Mouse (Mus musculus): ENCODE measurements around the gene Fam135a. TPM values are rescaled to one million over a fixed set of nuclear protein-coding genes. Genes with fewer than 3 reads are reported as not detected.
"Not testable (repeated sequence)": the region's sequence is repeated elsewhere in the genome, so short reads cannot be mapped to it uniquely, and the experiment has no call there.

Gene Fam135a
- polyA plus RNA-seq, 1 experiment from 2014 or later: 26.1 TPM

GRCm38 (mm10) chr1:23998866-23999265 is 101.3 kb downstream of the Fam135a start:
- Histone ChIP-seq H3K27ac (no peak overlapping the region), H3K4me1 (replicated peaks) (no peaks in the 10 kb centered on the region), H3K27me3 (no peaks in the 10 kb centered on the region), H3K4me2 (no peak overlapping the region), H3K4me3 (no peak overlapping the region), H3K9ac (no peak overlapping the region), H3K9me3 (replicated peaks) (no peaks in the 10 kb centered on the region), H3K36me3 (peaks cover 48% of the 10 kb centered on the region)
- 95% methylated on average over 7 of the region's 7 CpGs for WGBS
- no peak for ATAC-seq (replicated peaks; ENCODE audit: insufficient number of reproducible peaks, insufficient read depth, low FRiP score, low read depth)

- H3K27ac ChIP-seq: no peak overlapping the region
- no peak overlapping the region for H3K4me3 ChIP-seq
- no peaks in the 10 kb centered on the region for H3K9me3 ChIP-seq (replicated peaks)
- 86% methylated on average over 7 of the region's 7 CpGs for WGBS
- peaks cover 48% of the 10 kb centered on the region for H3K36me3 ChIP-seq
- H3K27me3 ChIP-seq: no peaks in the 10 kb centered on the region
- no peak for ATAC-seq (replicated peaks; ENCODE audit: insufficient number of reproducible peaks, insufficient read depth, low FRiP score, low read depth)
- H3K4me2 ChIP-seq: no peak overlapping the region
- H3K4me1 ChIP-seq (replicated peaks): no peaks in the 10 kb centered on the region
- H3K9ac ChIP-seq: no peak overlapping the region
These were observed 101.9 kb downstream of the Fam135a start for GRCm38 (mm10) chr1:23998120-23998810.

GRCm38 (mm10) chr1:23997493-23997892 is 102.6 kb downstream of the Fam135a start:
- Histone ChIP-seq H3K27me3 (no peaks in the 10 kb centered on the region), H3K4me2 (no peak overlapping the region), H3K9me3 (replicated peaks) (no peaks in the 10 kb centered on the region), H3K4me1 (replicated peaks) (no peaks in the 10 kb centered on the region), H3K36me3 (peaks cover 46% of the 10 kb centered on the region), H3K4me3 (no peak overlapping the region), H3K9ac (no peak overlapping the region), H3K27ac (no peak overlapping the region)
- WGBS: 86% methylated on average over 3 of the region's 3 CpGs
- ATAC-seq (replicated peaks; ENCODE audit: insufficient number of reproducible peaks, insufficient read depth, low FRiP score, low read depth): no peak

- Histone ChIP-seq H3K4me3 (no peak overlapping the region), H3K27ac (no peak overlapping the region), H3K4me2 (no peak overlapping the region), H3K9ac (no peak overlapping the region), H3K36me3 (peaks cover 28% of the 10 kb centered on the region), H3K9me3 (replicated peaks) (no peaks in the 10 kb centered on the region), H3K4me1 (replicated peaks) (no peaks in the 10 kb centered on the region), H3K27me3 (no peaks in the 10 kb centered on the region)
- 93% methylated on average over 4 of the region's 4 CpGs for WGBS
- ATAC-seq (replicated peaks; ENCODE audit: insufficient number of reproducible peaks, insufficient read depth, low FRiP score, low read depth): no peak
These were observed 104.7 kb downstream of the Fam135a start for GRCm38 (mm10) chr1:23995420-23995819.

- Histone ChIP-seq H3K27me3 (no peaks in the 10 kb centered on the region), H3K27ac (no peak overlapping the region), H3K4me2 (no peak overlapping the region), H3K9ac (no peak overlapping the region), H3K9me3 (replicated peaks) (no peaks in the 10 kb centered on the region), H3K36me3 (no peaks in the 10 kb centered on the region), H3K4me3 (no peak overlapping the region), H3K4me1 (replicated peaks) (no peaks in the 10 kb centered on the region)
- WGBS: 78% methylated on average over 3 of the region's 3 CpGs
- ATAC-seq (replicated peaks; ENCODE audit: insufficient number of reproducible peaks, insufficient read depth, low FRiP score, low read depth): no peak
These were observed 117.0 kb downstream of the Fam135a start for GRCm38 (mm10) chr1:23983118-23983517.

- no peaks in the 10 kb centered on the region for H3K36me3 ChIP-seq
- no peak overlapping the region for H3K4me2 ChIP-seq
- WGBS: 81% methylated on average over 6 of the region's 6 CpGs
- no peak for ATAC-seq (replicated peaks; ENCODE audit: insufficient number of reproducible peaks, insufficient read depth, low FRiP score, low read depth)
- no peak overlapping the region for H3K4me3 ChIP-seq
- H3K4me1 ChIP-seq (replicated peaks): no peaks in the 10 kb centered on the region
- H3K9ac ChIP-seq: no peak overlapping the region
- H3K9me3 ChIP-seq (replicated peaks): no peaks in the 10 kb centered on the region
- no peaks in the 10 kb centered on the region for H3K27me3 ChIP-seq
- H3K27ac ChIP-seq: no peak overlapping the region
These were observed 121.9 kb downstream of the Fam135a start for GRCm38 (mm10) chr1:23978281-23978680.

GRCm38 (mm10) chr1:23971159-23971558 is 129.0 kb downstream of the Fam135a start:
- not testable (repeated sequence) for H3K9ac ChIP-seq; ATAC-seq (replicated peaks; ENCODE audit: insufficient number of reproducible peaks, insufficient read depth, low FRiP score, low read depth); H3K4me1 ChIP-seq (replicated peaks); H3K27ac ChIP-seq; H3K4me3 ChIP-seq; H3K27me3 ChIP-seq; H3K4me2 ChIP-seq; H3K36me3 ChIP-seq; H3K9me3 ChIP-seq (replicated peaks)
- 78% methylated on average over 3 of the region's 4 CpGs for WGBS

- H3K4me1 ChIP-seq (replicated peaks): no peaks in the 10 kb centered on the region
- H3K27ac ChIP-seq: no peak overlapping the region
- no peak for ATAC-seq (replicated peaks; ENCODE audit: insufficient number of reproducible peaks, insufficient read depth, low FRiP score, low read depth)
- no peak overlapping the region for H3K9ac ChIP-seq
- H3K9me3 ChIP-seq (replicated peaks): no peaks in the 10 kb centered on the region
- H3K4me2 ChIP-seq: no peak overlapping the region
- no peak overlapping the region for H3K4me3 ChIP-seq
- 83% methylated on average over 9 of the region's 9 CpGs for WGBS
- H3K27me3 ChIP-seq: no peaks in the 10 kb centered on the region
- no peaks in the 10 kb centered on the region for H3K36me3 ChIP-seq
These were observed 132.0 kb downstream of the Fam135a start for GRCm38 (mm10) chr1:23968027-23968725.

- no peak overlapping the region for H3K4me3 ChIP-seq
- no peak overlapping the region; the same call in 1 of the 2 replicates for H3K27ac ChIP-seq
- no peaks in the 10 kb centered on the region for H3K9me3 ChIP-seq (replicated peaks)
- no peak overlapping the region for H3K4me2 ChIP-seq
- ATAC-seq (replicated peaks; ENCODE audit: insufficient number of reproducible peaks, insufficient read depth, low FRiP score, low read depth): no peak
- H3K4me1 ChIP-seq (replicated peaks): no peaks in the 10 kb centered on the region
- H3K9ac ChIP-seq: no peak overlapping the region
- WGBS: 26% methylated on average over 1 of the region's 1 CpGs
- H3K36me3 ChIP-seq: no peaks in the 10 kb centered on the region
- no peaks in the 10 kb centered on the region for H3K27me3 ChIP-seq
These were observed 133.9 kb downstream of the Fam135a start for GRCm38 (mm10) chr1:23966226-23966625.

Other genes starting within 250 kb of the Fam135a start
- 31.7 and 38.0 TPM in 2 replicates for gene Smap1, start 178.0 kb downstream of the Fam135a start, polyA plus RNA-seq (2015; fragmentation: Nextera tagmentation; extraction: Ambion mirVana)
- gene Sdhaf4, start 94.7 kb downstream of the Fam135a start, polyA plus RNA-seq (2015; fragmentation: Nextera tagmentation; extraction: Ambion mirVana): 56.1 and 76.1 TPM in 2 replicates
- gene Col9a1, start 77.3 kb upstream of the Fam135a start, polyA plus RNA-seq (2015; fragmentation: Nextera tagmentation; extraction: Ambion mirVana): 7.6 and 15.5 TPM in 2 replicates

Data from heart, embryonic 15.5 days (tissue).